12 mouse cellular contexts compared by ENCODE assay signal in the genomic region with DNA sequence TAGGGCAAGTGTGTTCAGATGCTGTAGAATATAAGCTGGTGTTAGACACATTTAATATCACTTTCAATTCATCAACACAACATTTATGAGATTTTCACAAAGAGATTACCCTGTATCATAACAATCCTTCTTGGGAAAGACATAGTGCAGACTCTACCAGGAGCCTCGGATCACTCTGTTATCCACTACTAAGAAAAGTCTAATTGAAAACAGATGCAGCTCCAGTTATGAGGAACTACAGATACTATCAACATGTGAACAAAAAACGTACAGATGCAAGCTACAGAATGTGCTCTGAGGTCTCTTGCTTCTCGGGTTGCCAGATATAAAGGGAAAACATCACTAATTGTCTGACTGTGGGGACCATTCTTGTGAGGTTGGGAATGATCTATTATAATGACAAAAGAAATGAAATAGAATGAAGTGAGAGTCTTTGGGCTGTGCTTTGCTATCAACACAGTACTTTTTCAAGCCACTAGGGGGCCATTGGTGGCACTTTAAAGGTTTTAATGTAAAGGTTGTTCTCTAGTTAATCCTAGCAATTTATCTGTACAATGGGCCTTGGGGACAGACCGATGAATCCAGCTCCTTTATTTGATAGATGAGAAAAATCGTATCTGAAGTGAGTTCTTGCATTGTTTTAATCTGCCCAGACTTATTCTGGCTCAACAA.
DNase-seq lines count a peak whose midpoint lies in the region; ATAC-seq and TF ChIP-seq lines count a peak whose summit lies in the region.
"Had no signal": no experiment of that assay in that cellular context is flagged by ENCODE, and none has a peak within 500 bp of the region (broad histone marks: within the 10 kb centered on the region; RNA-seq: fewer than 3 reads in every experiment).

No protein-coding gene starts in this region.

- no peaks in the 10 kb centered on the region for H3K79me2 ChIP-seq in liver, adult 2 months (ENCODE audit: control insufficient read depth, insufficient read depth, low read length)

- H3K4me2 ChIP-seq in embryonic facial prominence, embryonic 11.5 days (ENCODE audit: low read depth, low read length): no peak overlapping the region
- H3K4me2 ChIP-seq in liver, embryonic 12.5 days: no peak overlapping the region
- H3K4me2 ChIP-seq in limb, embryonic 12.5 days: no peak overlapping the region
- H3K4me2 ChIP-seq in neural tube, embryonic 15.5 days: no peak overlapping the region

- 0 out of 2 replicates have a peak, but pooled peaks have one; percentile 3 for TF ChIP-seq CTCF in liver, adult 2 months (IDR thresholded peaks at IDR 0.05; ENCODE audit: low read depth, low read length)

- no peaks in the 10 kb centered on the region for H3K4me1 ChIP-seq in embryonic facial prominence, embryonic 11.5 days (ENCODE audit: control insufficient read depth, insufficient read depth, low read length)
- H3K4me1 ChIP-seq in embryonic facial prominence, embryonic 10.5 days: peaks cover 4% of the 10 kb centered on the region
- H3K4me1 ChIP-seq in liver, adult 2 months (ENCODE audit: control insufficient read depth, insufficient read depth, low read length): no peaks in the 10 kb centered on the region; the same call in 1 of the 2 replicates
- H3K4me1 ChIP-seq in liver, embryonic 12.5 days: no peaks in the 10 kb centered on the region
- H3K4me1 ChIP-seq in limb, embryonic 12.5 days (replicated peaks): no peaks in the 10 kb centered on the region
- no peaks in the 10 kb centered on the region for H3K4me1 ChIP-seq in neural tube, embryonic 15.5 days
- H3K4me1 ChIP-seq: heart, embryonic 10.5 days had no signal

- H3K4me3 ChIP-seq in embryonic facial prominence, embryonic 11.5 days (ENCODE audit: low read depth, low read length): no peak overlapping the region
- H3K4me3 ChIP-seq in embryonic facial prominence, embryonic 10.5 days: no peak overlapping the region
- H3K4me3 ChIP-seq in liver, adult 2 months (ENCODE audit: insufficient read depth, low read depth, low read length): no peak overlapping the region
- no peak overlapping the region for H3K4me3 ChIP-seq in liver, embryonic 12.5 days
- H3K4me3 ChIP-seq in limb, embryonic 12.5 days (replicated peaks): no peak overlapping the region
- H3K4me3 ChIP-seq in neural tube, embryonic 15.5 days (replicated peaks): no peak overlapping the region
- H3K4me3 ChIP-seq: heart, embryonic 10.5 days had no signal

- DNase-seq in embryonic facial prominence, embryonic 11.5 days (ENCODE audit: low spot score): peak; percentile 82
- no peak for DNase-seq in embryonic facial prominence, embryonic 10.5 days (ENCODE audit: low spot score)
- DNase-seq in liver, adult 2 months (ENCODE audit: extremely low read depth, low read depth, low spot score): no peak
- peak; percentile 5 for DNase-seq in WW6 (ENCODE audit: low read depth, low spot score)
- no peak for DNase-seq in layer of hippocampus, adult 9-10 months (ENCODE audit: low spot score)
- DNase-seq: forebrain, postnatal 0 days; lung, adult 18-20 months had no signal

- no peaks in the 10 kb centered on the region for H3K27me3 ChIP-seq in embryonic facial prominence, embryonic 11.5 days (ENCODE audit: control insufficient read depth, insufficient read depth, low read length)
- H3K27me3 ChIP-seq in embryonic facial prominence, embryonic 10.5 days (replicated peaks; ENCODE audit: low read depth, poor library complexity, severe bottlenecking): no peaks in the 10 kb centered on the region
- H3K27me3 ChIP-seq in liver, adult 2 months (ENCODE audit: control insufficient read depth, insufficient read depth, low read length): no peaks in the 10 kb centered on the region
- H3K27me3 ChIP-seq in liver, embryonic 12.5 days (replicated peaks): no peaks in the 10 kb centered on the region
- no peaks in the 10 kb centered on the region for H3K27me3 ChIP-seq in limb, embryonic 12.5 days
- no peaks in the 10 kb centered on the region for H3K27me3 ChIP-seq in neural tube, embryonic 15.5 days (replicated peaks)

- no peaks in the 10 kb centered on the region for H3K9me3 ChIP-seq in embryonic facial prominence, embryonic 11.5 days (replicated peaks; ENCODE audit: control insufficient read depth, low read length)
- H3K9me3 ChIP-seq in embryonic facial prominence, embryonic 10.5 days: no peaks in the 10 kb centered on the region
- no peaks in the 10 kb centered on the region for H3K9me3 ChIP-seq in liver, embryonic 12.5 days (replicated peaks)
- no peaks in the 10 kb centered on the region for H3K9me3 ChIP-seq in limb, embryonic 12.5 days
- H3K9me3 ChIP-seq in neural tube, embryonic 15.5 days (replicated peaks): no peaks in the 10 kb centered on the region
- H3K9me3 ChIP-seq: heart, embryonic 10.5 days had no signal

- no peak for ATAC-seq in embryonic facial prominence, embryonic 11.5 days (replicated peaks; ENCODE audit: insufficient number of reproducible peaks, low FRiP score, low TSS enrichment, low read depth)
- no peak for ATAC-seq in liver, embryonic 12.5 days
- ATAC-seq in limb, embryonic 12.5 days (ENCODE audit: insufficient number of reproducible peaks, insufficient read depth, low FRiP score, low TSS enrichment, low read depth): peak; percentile 52; the same call in 1 of the 2 replicates
- ATAC-seq in neural tube, embryonic 15.5 days (ENCODE audit: low FRiP score): no peak
- ATAC-seq: forebrain, postnatal 0 days; inflammation-experienced regulatory T-cells, adult 6 months had no signal

- no peak overlapping the region for H3K9ac ChIP-seq in embryonic facial prominence, embryonic 11.5 days (replicated peaks; ENCODE audit: low read length)
- no peak overlapping the region for H3K9ac ChIP-seq in liver, adult 2 months (ENCODE audit: low read depth, low read length)
- H3K9ac ChIP-seq in liver, embryonic 12.5 days: no peak overlapping the region
- no peak overlapping the region for H3K9ac ChIP-seq in limb, embryonic 12.5 days (replicated peaks)
- no peak overlapping the region for H3K9ac ChIP-seq in neural tube, embryonic 15.5 days (replicated peaks)
- H3K9ac ChIP-seq: forebrain, postnatal 0 days had no signal

- H3K36me3 ChIP-seq in embryonic facial prominence, embryonic 11.5 days (replicated peaks; ENCODE audit: control insufficient read depth, insufficient read depth, low read depth, low read length): no peaks in the 10 kb centered on the region
- H3K36me3 ChIP-seq in embryonic facial prominence, embryonic 10.5 days (replicated peaks): no peaks in the 10 kb centered on the region
- no peaks in the 10 kb centered on the region for H3K36me3 ChIP-seq in liver, adult 2 months (ENCODE audit: control insufficient read depth, insufficient read depth, low read length)
- H3K36me3 ChIP-seq in liver, embryonic 12.5 days: no peaks in the 10 kb centered on the region
- no peaks in the 10 kb centered on the region for H3K36me3 ChIP-seq in limb, embryonic 12.5 days
- H3K36me3 ChIP-seq in neural tube, embryonic 15.5 days: no peaks in the 10 kb centered on the region
- H3K36me3 ChIP-seq: heart, embryonic 10.5 days had no signal

- no peak for TF ChIP-seq POLR2A in liver, adult 2 months (IDR thresholded peaks at IDR 0.05; ENCODE audit: extremely low read depth, insufficient read depth, low read length)

- 50% methylated on average over 5 of the region's 5 CpGs for WGBS in embryonic facial prominence, embryonic 11.5 days
- WGBS in embryonic facial prominence, embryonic 10.5 days: 56% methylated on average over 5 of the region's 5 CpGs
- 65% methylated on average over 5 of the region's 5 CpGs for WGBS in liver, adult 2 months
- 47% methylated on average over 5 of the region's 5 CpGs for WGBS in liver, embryonic 12.5 days (ENCODE audit: insufficient replicate concordance)
- WGBS in limb, embryonic 12.5 days: 48% methylated on average over 5 of the region's 5 CpGs
- 57% methylated on average over 5 of the region's 5 CpGs for WGBS in neural tube, embryonic 15.5 days

- no peak overlapping the region for H3K27ac ChIP-seq in embryonic facial prominence, embryonic 11.5 days (replicated peaks; ENCODE audit: low read depth, low read length)
- H3K27ac ChIP-seq in embryonic facial prominence, embryonic 10.5 days (replicated peaks): no peak overlapping the region
- H3K27ac ChIP-seq in liver, adult 2 months (replicated peaks; ENCODE audit: insufficient read depth, low read depth, low read length): no peak overlapping the region
- H3K27ac ChIP-seq in liver, embryonic 12.5 days: no peak overlapping the region
- no peak overlapping the region for H3K27ac ChIP-seq in limb, embryonic 12.5 days
- no peak overlapping the region for H3K27ac ChIP-seq in neural tube, embryonic 15.5 days (replicated peaks)
- H3K27ac ChIP-seq: heart, embryonic 10.5 days had no signal

Comparison
In these comparisons a context has a peak if more than half of its experiments do, and no peak if none do; other contexts are left out.
1. DNase-seq: peak in embryonic facial prominence, embryonic 11.5 days (single experiment) and WW6 (single experiment); none in embryonic facial prominence, embryonic 10.5 days (single experiment), liver, adult 2 months (single experiment) and layer of hippocampus, adult 9-10 months (single experiment).